Mouse (Mus musculus): ENCODE measurements around the gene Pbx1.

Pbx1 gene

GRCm38 (mm10) chr1:168275678-168276077 is 156.4 kb downstream of the Pbx1 start:
- in situ Hi-C loops (cut with MboI; ENCODE audit: unreplicated experiment in 2 of 2): no loop called here

GRCm38 (mm10) chr1:168274296-168274695 is 157.8 kb downstream of the Pbx1 start:
- in situ Hi-C loops (cut with MboI; ENCODE audit: unreplicated experiment in 2 of 2): no loop called here

- in situ Hi-C loops (cut with MboI; ENCODE audit: unreplicated experiment in 2 of 2): no loop called here
Observed at GRCm38 (mm10) chr1:168272091-168272490, 160.0 kb downstream of the Pbx1 start.

- in situ Hi-C loops (cut with MboI; ENCODE audit: unreplicated experiment in 2 of 2): no loop called here
Observed at GRCm38 (mm10) chr1:168271207-168271606, 160.9 kb downstream of the Pbx1 start.

GRCm38 (mm10) chr1:168268751-168269623 is 163.1 kb downstream of the Pbx1 start:
- in situ Hi-C loops (cut with MboI; ENCODE audit: unreplicated experiment in 2 of 2): no loop called here

GRCm38 (mm10) chr1:168268224-168268623 is 163.8 kb downstream of the Pbx1 start:
- in situ Hi-C loops (cut with MboI; ENCODE audit: unreplicated experiment in 2 of 2): no loop called here

GRCm38 (mm10) chr1:168265594-168266390 is 166.3 kb downstream of the Pbx1 start:
- in situ Hi-C loops (cut with MboI; ENCODE audit: unreplicated experiment in 2 of 2): no loop called here

GRCm38 (mm10) chr1:168265090-168265489 is 167.0 kb downstream of the Pbx1 start:
- in situ Hi-C loops (cut with MboI; ENCODE audit: unreplicated experiment in 2 of 2): no loop called here

- in situ Hi-C loops (cut with MboI; ENCODE audit: unreplicated experiment in 2 of 2): no loop called here
Observed at GRCm38 (mm10) chr1:168260391-168260790, 171.7 kb downstream of the Pbx1 start.

GRCm38 (mm10) chr1:168258856-168259255 is 173.2 kb downstream of the Pbx1 start:
- in situ Hi-C loops (cut with MboI; ENCODE audit: unreplicated experiment in 2 of 2): no loop called here

GRCm38 (mm10) chr1:168255347-168255908 is 176.6 kb downstream of the Pbx1 start:
- in situ Hi-C loops (cut with MboI; ENCODE audit: unreplicated experiment in 2 of 2): no loop called here

- in situ Hi-C loops (cut with MboI; ENCODE audit: unreplicated experiment in 2 of 2): no loop called here
Observed at GRCm38 (mm10) chr1:168246968-168247724, 184.9 kb downstream of the Pbx1 start.

- in situ Hi-C loops (cut with MboI; ENCODE audit: unreplicated experiment in 2 of 2): no loop called here
Observed at GRCm38 (mm10) chr1:168245539-168245938, 186.5 kb downstream of the Pbx1 start.

- in situ Hi-C loops (cut with MboI; ENCODE audit: unreplicated experiment in 2 of 2): no loop called here
Observed at GRCm38 (mm10) chr1:168243759-168244158, 188.3 kb downstream of the Pbx1 start.

GRCm38 (mm10) chr1:168243068-168243467 is 189.0 kb downstream of the Pbx1 start:
- in situ Hi-C loops (cut with MboI; ENCODE audit: unreplicated experiment in 2 of 2): no loop called here

GRCm38 (mm10) chr1:168241316-168241715 is 190.8 kb downstream of the Pbx1 start:
- in situ Hi-C loops (cut with MboI; ENCODE audit: unreplicated experiment in 2 of 2): no loop called here

- in situ Hi-C loops (cut with MboI; ENCODE audit: unreplicated experiment in 2 of 2): no loop called here
Observed at GRCm38 (mm10) chr1:168240846-168241245, 191.2 kb downstream of the Pbx1 start.

- in situ Hi-C loops (cut with MboI; ENCODE audit: unreplicated experiment in 2 of 2): no loop called here
Observed at GRCm38 (mm10) chr1:168240386-168240785, 191.7 kb downstream of the Pbx1 start.

- in situ Hi-C loops (cut with MboI; ENCODE audit: unreplicated experiment in 2 of 2): no loop called here
Observed at GRCm38 (mm10) chr1:168236101-168236500, 196.0 kb downstream of the Pbx1 start.

- in situ Hi-C loops (cut with MboI; ENCODE audit: unreplicated experiment in 2 of 2): no loop called here
Observed at GRCm38 (mm10) chr1:168234355-168234754, 197.7 kb downstream of the Pbx1 start.

GRCm38 (mm10) chr1:168233182-168233581 is 198.9 kb downstream of the Pbx1 start:
- in situ Hi-C loops (cut with MboI; ENCODE audit: unreplicated experiment in 2 of 2): no loop called here

Measured in v-Abl transformed pro-B cells (cell line).